Mouse (Mus musculus): ENCODE data around the gene Coro2a.

DNA sequence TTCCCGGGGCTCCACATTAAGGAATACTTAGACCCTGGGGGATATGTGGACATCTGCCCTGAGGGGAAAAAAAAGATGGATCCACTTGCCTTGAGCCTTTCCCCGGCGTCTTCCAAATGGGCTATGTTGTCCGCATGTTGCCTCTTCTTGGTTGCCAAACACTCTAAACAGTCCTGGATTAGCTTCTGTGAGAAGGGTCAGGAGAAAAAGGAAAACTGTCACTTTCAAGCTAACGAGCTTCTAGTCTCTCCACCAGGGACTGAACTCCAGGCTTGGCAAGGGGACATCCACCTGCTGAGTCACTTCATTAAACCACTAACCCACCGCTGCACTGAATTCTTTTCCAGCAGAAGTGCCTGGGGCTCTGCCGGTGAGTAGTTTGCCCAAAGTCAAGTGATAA lies 69.1 kb downstream of the Coro2a start:
- no peak for TF ChIP-seq POLR2A (IDR thresholded peaks at IDR 0.05; ENCODE audit: extremely low read depth, insufficient read depth, low read length)
- TF ChIP-seq CTCF (IDR thresholded peaks at IDR 0.05; ENCODE audit: extremely low read depth, insufficient read depth, low read length) = no peak

All from cortical plate, adult 2 months (tissue).